Mouse (Mus musculus) C2C12 (cell line): ENCODE data around the gene Tial1. TPM values are rescaled to one million over a fixed set of nuclear protein-coding genes. Genes with fewer than 3 reads are reported as not detected.

Experiments
- H3K27me3 ChIP-seq: one replicate; pipeline ENCODE4 v1.6.1; 2011; ENCODE audit not compliant: control insufficient read depth, insufficient read depth, insufficient read length
- H3K36me3 ChIP-seq: one replicate; pipeline ENCODE4 v1.6.1; 2011; ENCODE audit not compliant: control insufficient read depth, insufficient read depth
- H3K4me3 ChIP-seq: one replicate; pipeline ENCODE4 v1.5.1; 2011; ENCODE audit warnings: mild to moderate bottlenecking, control low read depth; ENCODE audit not compliant: poor library complexity, insufficient read depth, severe bottlenecking
- H3K79me2 ChIP-seq: one replicate; pipeline ENCODE4 v1.6.1; 2011; ENCODE audit not compliant: control insufficient read depth, insufficient read depth
- H3K79me3 ChIP-seq: one replicate; pipeline ENCODE4 v1.6.1; 2011; ENCODE audit warnings: low read depth, control low read depth
- H3ac ChIP-seq: one replicate; pipeline ENCODE3; 2011; ENCODE audit warnings: low read depth; ENCODE audit not compliant: control insufficient read depth, insufficient read length
- CEBPB ChIP-seq: IDR thresholded peaks from one replicate; pipeline ENCODE4 v1.6.1; 2011; ENCODE audit warnings: low read depth, mild to moderate bottlenecking, control low read depth, moderate library complexity
- CTCF ChIP-seq: IDR thresholded peaks from one replicate; pipeline ENCODE4 v1.5.1; 2011; ENCODE audit not compliant: control insufficient read depth, insufficient read depth, insufficient read length
- FOSL1 ChIP-seq: IDR thresholded peaks from one replicate; pipeline ENCODE4 v1.8.0; 2011; ENCODE audit warnings: mild to moderate bottlenecking, low read length; ENCODE audit not compliant: poor library complexity, insufficient read depth, severe bottlenecking
- MAX ChIP-seq: IDR thresholded peaks from one replicate; pipeline ENCODE4 v1.6.1; 2011; ENCODE audit warnings: mild to moderate bottlenecking, control low read depth
- MYOD1 ChIP-seq: IDR thresholded peaks from one replicate; pipeline ENCODE4 v1.6.1; 2011; ENCODE audit warnings: low read depth; ENCODE audit not compliant: control insufficient read depth, insufficient read length
- MYOG ChIP-seq: IDR thresholded peaks from one replicate; pipeline ENCODE4 v1.6.1; 2011; ENCODE audit not compliant: control insufficient read depth, insufficient read length; ENCODE audit errors: extremely low read depth
- USF1 ChIP-seq: IDR thresholded peaks from one replicate; pipeline ENCODE4 v1.6.1; 2011; ENCODE audit warnings: low read depth, mild to moderate bottlenecking, control low read depth, moderate library complexity
- polyA plus RNA-seq: library from polyadenylated mRNA; unstranded; fragments of >200 nt; fragmentation: generic; extraction: Trizol; gene quantifications from one replicate; pipeline ENCODE4 v1.2.1, GENCODE M21; 2012; ENCODE audit warnings: missing spikeins

Tial1 gene
- polyA plus RNA-seq, 1 experiment, result 46.4 TPM

DNA sequence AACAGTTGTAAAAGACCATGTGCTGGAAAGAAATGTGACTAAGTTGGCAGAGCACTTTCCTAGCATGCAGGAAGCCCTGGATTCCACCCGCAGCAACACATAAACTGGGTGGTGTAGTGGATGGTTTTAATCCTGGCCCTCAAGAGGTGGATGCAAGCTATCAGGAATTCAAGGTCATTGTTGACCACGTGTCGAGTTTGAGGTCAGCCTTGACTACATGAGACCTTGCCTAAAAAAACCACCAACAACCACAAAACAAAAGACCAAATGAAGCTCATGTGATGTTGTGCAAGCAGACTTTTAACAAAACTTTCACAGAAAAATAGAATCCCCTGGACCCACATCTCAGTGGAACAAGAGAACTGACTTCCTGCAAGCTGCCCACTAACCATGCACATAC, 39.0 kb downstream of the Tial1 start:
- no peak overlapping the region for H3ac ChIP-seq
- TF ChIP-seq FOSL1 (no peak), MAX (no peak), CTCF (no peak), CEBPB (no peak), MYOG (no peak), USF1 (no peak), MYOD1 (no peak)
- no peak overlapping the region for H3K4me3 ChIP-seq
- H3K27me3 ChIP-seq, result no peaks in the 10 kb centered on the region
- no peaks in the 10 kb centered on the region for H3K36me3 ChIP-seq
- no peaks in the 10 kb centered on the region for H3K79me3 ChIP-seq
- no peaks in the 10 kb centered on the region for H3K79me2 ChIP-seq

DNA sequence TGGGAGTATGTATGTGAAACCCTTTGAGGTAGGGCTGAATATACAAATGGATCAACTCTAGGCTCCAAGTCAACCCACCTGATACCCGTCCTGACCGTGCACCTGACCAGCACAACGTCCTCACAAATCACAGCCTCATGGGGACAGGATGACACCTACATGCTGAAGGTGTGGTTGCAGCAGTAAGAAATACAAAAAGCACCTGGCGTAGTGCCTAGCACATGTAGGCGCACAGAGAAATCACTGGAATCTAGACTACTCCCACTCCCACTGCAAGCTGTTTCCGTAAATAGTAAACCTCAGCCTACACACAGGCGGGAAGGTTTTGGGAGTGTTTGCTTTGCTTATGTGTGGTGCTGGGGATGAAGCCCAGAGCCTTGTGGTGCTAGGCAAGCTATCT, 39.8 kb downstream of the Tial1 start:
- no peaks in the 10 kb centered on the region for H3K79me3 ChIP-seq
- H3K27me3 ChIP-seq, result no peaks in the 10 kb centered on the region
- TF ChIP-seq CEBPB (no peak), FOSL1 (no peak), MAX (no peak), MYOD1 (no peak), CTCF (no peak), MYOG (no peak), USF1 (no peak)
- H3K4me3 ChIP-seq, result no peak overlapping the region
- H3ac ChIP-seq, result no peak overlapping the region
- H3K79me2 ChIP-seq, result no peaks in the 10 kb centered on the region
- H3K36me3 ChIP-seq, result no peaks in the 10 kb centered on the region

DNA sequence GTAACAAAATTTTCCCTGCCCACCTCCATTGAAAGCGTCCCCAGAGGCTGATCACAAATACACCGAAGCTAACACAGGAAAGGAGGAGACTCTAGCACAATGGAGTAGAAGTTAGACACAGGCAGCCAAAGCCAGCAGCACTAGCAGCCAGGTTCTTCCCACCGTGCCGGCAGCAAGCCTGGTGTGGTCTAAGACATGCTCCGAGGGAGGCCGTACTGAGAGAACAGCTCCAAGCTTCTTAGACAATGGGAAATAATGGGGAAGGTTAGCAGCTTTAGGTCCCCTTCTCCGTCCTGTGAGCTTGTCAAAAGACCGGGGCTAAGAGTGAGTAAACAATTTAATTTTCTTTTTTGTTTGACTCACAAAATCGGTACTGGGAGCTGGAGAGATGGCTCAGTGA, 41.8 kb downstream of the Tial1 start:
- H3K79me3 ChIP-seq, result no peaks in the 10 kb centered on the region
- H3K27me3 ChIP-seq, result no peaks in the 10 kb centered on the region
- TF ChIP-seq MYOD1 (no peak), MAX (no peak), FOSL1 (no peak), CTCF (no peak), USF1 (no peak), MYOG (no peak), CEBPB (no peak)
- no peaks in the 10 kb centered on the region for H3K79me2 ChIP-seq
- no peak overlapping the region for H3ac ChIP-seq
- no peak overlapping the region for H3K4me3 ChIP-seq
- no peaks in the 10 kb centered on the region for H3K36me3 ChIP-seq

DNA sequence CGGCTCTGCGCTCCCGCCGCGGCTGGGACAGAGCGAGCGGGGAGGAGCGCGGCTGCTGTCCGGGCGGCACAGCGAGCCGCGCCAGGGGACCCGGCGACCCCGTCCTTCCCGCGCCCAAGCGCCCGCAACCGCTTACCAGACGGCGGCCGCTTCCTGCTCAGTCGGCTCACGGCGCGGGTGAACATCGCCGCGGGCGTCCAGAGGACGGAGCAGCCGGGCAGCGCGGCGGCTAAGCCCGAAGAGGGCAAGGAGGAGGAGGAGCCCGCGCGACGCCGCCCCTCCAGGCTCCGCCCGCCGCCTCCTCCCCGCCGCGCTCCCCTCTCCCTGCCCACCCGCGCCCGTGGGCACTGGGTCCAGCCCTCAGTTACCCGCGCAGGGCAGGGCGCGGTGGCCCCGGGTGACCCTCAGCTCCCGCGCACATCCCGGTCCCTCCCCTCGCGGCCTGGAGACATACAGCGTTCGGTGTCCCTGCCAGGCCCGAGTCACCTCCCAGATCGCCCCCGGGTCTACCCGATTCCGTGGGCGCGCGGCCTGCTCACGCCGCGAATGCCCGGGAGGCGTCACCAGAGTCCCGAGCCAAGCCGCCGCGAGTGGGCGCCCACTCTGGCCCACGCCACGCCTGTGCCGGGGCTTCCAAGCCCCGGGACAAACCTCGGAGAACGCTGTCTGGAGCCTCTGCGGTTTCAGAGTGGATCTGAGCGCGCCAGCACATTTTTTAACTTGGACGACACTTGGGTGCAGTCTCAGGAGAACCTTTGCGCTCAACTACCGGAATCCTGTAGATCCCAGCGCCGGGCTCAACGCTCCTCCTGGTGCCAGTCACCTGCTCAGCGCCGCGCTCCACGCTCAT, 43.4 kb downstream of the Tial1 start, which contains the start of gene Rgs10:
Gene Rgs10 (minus strand): TSS at position 829 of the 850 bp plus-strand sequence.
- H3K36me3 ChIP-seq, result no peaks in the 10 kb centered on the region
- H3K79me2 ChIP-seq, result no peaks in the 10 kb centered on the region
- TF ChIP-seq FOSL1 (no peak), CTCF (no peak), CEBPB (no peak), MYOG (no peak), MYOD1 (no peak), MAX (no peak), USF1 (no peak)
- H3K27me3 ChIP-seq, result no peaks in the 10 kb centered on the region
- H3K4me3 ChIP-seq, result peak within 1 kb of the TSS; percentile 42
- H3K79me3 ChIP-seq, result no peaks in the 10 kb centered on the region
- peak within 1 kb of the TSS; percentile 56 for H3ac ChIP-seq

DNA sequence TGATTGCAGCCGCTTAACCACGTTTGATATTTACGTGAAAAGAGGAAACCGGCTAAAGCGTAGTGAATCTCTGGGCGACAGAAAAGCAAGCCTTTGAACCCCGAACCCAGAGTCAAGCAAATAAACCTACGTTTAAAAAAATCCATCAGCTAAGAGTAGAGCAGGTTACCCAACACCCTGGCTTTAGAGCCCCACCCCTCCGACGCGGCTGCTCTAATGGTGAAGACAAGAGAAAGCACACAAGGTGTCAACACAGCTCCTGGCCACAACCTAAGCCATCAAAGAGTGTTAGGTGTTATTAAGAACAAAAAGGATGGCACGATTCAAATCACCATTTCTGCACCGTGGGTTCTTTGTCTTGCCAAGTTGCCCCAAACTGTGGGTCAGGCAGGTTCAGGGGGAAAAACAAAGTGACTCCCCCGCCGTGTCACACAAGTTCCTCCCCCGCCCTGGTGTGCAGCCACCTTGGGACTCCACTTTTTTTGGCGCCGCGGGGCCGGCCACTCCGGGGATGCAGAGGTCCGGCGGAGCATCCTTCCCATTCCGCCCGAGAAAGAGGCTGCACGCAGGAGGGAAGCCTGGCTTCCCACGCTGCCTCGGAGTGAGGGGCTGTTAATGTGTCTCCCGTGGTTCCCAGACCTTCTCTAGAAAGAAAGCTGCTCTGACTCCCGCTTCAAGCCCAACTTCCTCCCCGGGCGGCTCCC, 44.1 kb downstream of the Tial1 start:
- Histone ChIP-seq H3K4me3 (peak overlapping the region; percentile 42), H3K27me3 (no peaks in the 10 kb centered on the region), H3K79me3 (no peaks in the 10 kb centered on the region), H3K36me3 (no peaks in the 10 kb centered on the region), H3K79me2 (no peaks in the 10 kb centered on the region), H3ac (peak overlapping the region; percentile 41)
- TF ChIP-seq FOSL1 (no peak), CEBPB (no peak), CTCF (no peak), USF1 (no peak), MYOG (no peak), MYOD1 (no peak), MAX (no peak)

DNA sequence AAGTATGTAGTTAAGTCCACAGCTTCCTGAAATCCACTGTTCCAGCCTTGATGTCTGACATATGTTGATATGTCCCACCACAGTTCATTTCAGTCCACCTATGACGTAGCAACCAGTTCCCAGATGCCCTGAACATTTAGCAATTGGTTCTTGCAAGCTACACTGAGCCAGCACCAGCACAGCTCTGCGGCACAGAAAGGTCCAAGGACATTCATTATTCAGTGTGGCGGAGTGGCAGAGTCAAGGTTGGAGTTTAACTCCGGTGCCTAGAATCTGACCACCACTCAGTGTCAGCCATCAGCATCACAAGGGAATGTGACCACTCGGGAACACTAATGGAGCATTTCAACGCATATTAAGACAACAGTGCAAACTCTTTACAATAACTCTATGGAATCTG, 44.9 kb downstream of the Tial1 start:
- no peak overlapping the region for H3K4me3 ChIP-seq
- no peaks in the 10 kb centered on the region for H3K79me3 ChIP-seq
- H3K27me3 ChIP-seq, result no peaks in the 10 kb centered on the region
- no peak overlapping the region for H3ac ChIP-seq
- H3K79me2 ChIP-seq, result no peaks in the 10 kb centered on the region
- H3K36me3 ChIP-seq, result no peaks in the 10 kb centered on the region
- no peak for TF ChIP-seq USF1
